In genomic region chr7:49677166-49677565, GRCm38 (mm10) we compare ENCODE assay signal across 23 mouse cellular contexts. TPM values are rescaled to one million over a fixed set of nuclear protein-coding genes. Genes with fewer than 3 reads are reported as not detected.
DNase-seq lines count a peak whose midpoint lies in the region; ATAC-seq and TF ChIP-seq lines count a peak whose summit lies in the region.
"Had no signal": no experiment of that assay in that cellular context is flagged by ENCODE, and none has a peak within 500 bp of the region (broad histone marks: within the 10 kb centered on the region; RNA-seq: fewer than 3 reads in every experiment).

No protein-coding gene starts in this region.

- no peaks in the 10 kb centered on the region for H3K4me1 ChIP-seq in forebrain, postnatal 0 days (ENCODE audit: insufficient read depth)
- H3K4me1 ChIP-seq in forebrain, embryonic 14.5 days (ENCODE audit: control insufficient read depth, insufficient read depth, low read length), result no peaks in the 10 kb centered on the region
- peaks cover 55% of the 10 kb centered on the region for H3K4me1 ChIP-seq in midbrain, embryonic 10.5 days
- H3K4me1 ChIP-seq in midbrain, embryonic 15.5 days, result peaks cover 11% of the 10 kb centered on the region
- peaks cover 5% of the 10 kb centered on the region; the same call in 1 of the 2 replicates for H3K4me1 ChIP-seq in limb, embryonic 11.5 days (ENCODE audit: control insufficient read depth, insufficient read depth, low read length)

- no peak overlapping the region for H3K27ac ChIP-seq in forebrain, postnatal 0 days (ENCODE audit: low read depth, low read length)
- no peak overlapping the region for H3K27ac ChIP-seq in forebrain, embryonic 14.5 days (ENCODE audit: low read depth, low read length)
- peak overlapping the region; percentile 81 for H3K27ac ChIP-seq in midbrain, embryonic 10.5 days (replicated peaks)
- no peak overlapping the region for H3K27ac ChIP-seq in midbrain, embryonic 15.5 days
- no peak overlapping the region for H3K27ac ChIP-seq in limb, embryonic 11.5 days (replicated peaks; ENCODE audit: low read depth, low read length)
- H3K27ac ChIP-seq: hindbrain, postnatal 0 days; layer of hippocampus, adult 2 months; macrophage had no signal

- no peak overlapping the region for H3K9ac ChIP-seq in forebrain, postnatal 0 days
- H3K9ac ChIP-seq in forebrain, embryonic 14.5 days (ENCODE audit: low read length), result no peak overlapping the region
- no peak overlapping the region for H3K9ac ChIP-seq in midbrain, embryonic 15.5 days
- no peak overlapping the region for H3K9ac ChIP-seq in limb, embryonic 11.5 days (ENCODE audit: low read length)

- 5% methylated on average over 9 of the region's 9 CpGs for WGBS in forebrain, postnatal 0 days
- WGBS in forebrain, embryonic 14.5 days, result 2% methylated on average over 9 of the region's 9 CpGs
- WGBS in midbrain, embryonic 10.5 days, result under 1% methylated on average over 9 of the region's 9 CpGs
- under 1% methylated on average over 9 of the region's 9 CpGs for WGBS in midbrain, embryonic 15.5 days
- under 1% methylated on average over 9 of the region's 9 CpGs for WGBS in limb, embryonic 11.5 days

- no peak for ATAC-seq in forebrain, postnatal 0 days
- ATAC-seq in forebrain, embryonic 14.5 days, result no peak
- no peak for ATAC-seq in midbrain, embryonic 15.5 days (replicated peaks)
- no peak for ATAC-seq in limb, embryonic 11.5 days (ENCODE audit: insufficient number of reproducible peaks, low FRiP score, low TSS enrichment, low read depth)
- ATAC-seq: hindbrain, postnatal 0 days had no signal

- H3K4me3 ChIP-seq in forebrain, postnatal 0 days (ENCODE audit: low read depth, low read length), result no peak overlapping the region
- H3K4me3 ChIP-seq in forebrain, embryonic 14.5 days (ENCODE audit: low read depth, low read length), result no peak overlapping the region
- H3K4me3 ChIP-seq in midbrain, embryonic 10.5 days, result peak overlapping the region; percentile 12
- no peak overlapping the region for H3K4me3 ChIP-seq in midbrain, embryonic 15.5 days
- H3K4me3 ChIP-seq in limb, embryonic 11.5 days (ENCODE audit: low read depth, low read length), result no peak overlapping the region
- H3K4me3 ChIP-seq: layer of hippocampus, adult 2 months; myocyte had no signal

- peaks cover 47% of the 10 kb centered on the region for H3K27me3 ChIP-seq in forebrain, postnatal 0 days (ENCODE audit: insufficient read depth, low read length)
- H3K27me3 ChIP-seq in forebrain, embryonic 14.5 days (replicated peaks; ENCODE audit: control insufficient read depth, insufficient read depth, low read length), result peaks cover 60% of the 10 kb centered on the region
- peaks cover 89% of the 10 kb centered on the region for H3K27me3 ChIP-seq in midbrain, embryonic 10.5 days (ENCODE audit: low read depth, poor library complexity, severe bottlenecking)
- H3K27me3 ChIP-seq in midbrain, embryonic 15.5 days (replicated peaks), result peaks cover 52% of the 10 kb centered on the region
- peaks cover 31% of the 10 kb centered on the region for H3K27me3 ChIP-seq in limb, embryonic 11.5 days (ENCODE audit: control insufficient read depth, insufficient read depth, low read length)

- TF ChIP-seq CTCF in forebrain, postnatal 0 days (IDR thresholded peaks at IDR 0.05; ENCODE audit: low read depth), result no peak

- peak; percentile 41 for DNase-seq in forebrain, postnatal 0 days
- DNase-seq in forebrain, embryonic 14.5 days (ENCODE audit: low spot score), result no peak
- DNase-seq in midbrain, embryonic 10.5 days (ENCODE audit: low spot score), result peak; percentile 73
- DNase-seq in ZHBTc4 (ENCODE audit: low read depth, low spot score), result peak; percentile 50
- DNase-seq in limb, embryonic 11.5 days (ENCODE audit: low spot score), result peak; percentile 62
- DNase-seq in urinary bladder, postnatal 25 days (ENCODE audit: low spot score), result no peak
- no peak for DNase-seq in kidney, postnatal 4 days
- DNase-seq: adrenal gland, postnatal 10 days; B cell, adult 2 months; cerebellum, adult 8-10 months; heart, adult 18-20 months; kidney, adult 8-10 months; lung, adult 18-20 months; right cerebral cortex, postnatal 25 days had no signal

- H3K4me2 ChIP-seq in forebrain, postnatal 0 days (ENCODE audit: low read depth), result no peak overlapping the region
- no peak overlapping the region for H3K4me2 ChIP-seq in forebrain, embryonic 14.5 days (ENCODE audit: low read length)
- no peak overlapping the region for H3K4me2 ChIP-seq in midbrain, embryonic 15.5 days
- no peak overlapping the region for H3K4me2 ChIP-seq in limb, embryonic 11.5 days (ENCODE audit: low read depth, severe bottlenecking)

- no peaks in the 10 kb centered on the region for H3K36me3 ChIP-seq in forebrain, postnatal 0 days (ENCODE audit: insufficient read depth)
- H3K36me3 ChIP-seq in forebrain, embryonic 14.5 days (ENCODE audit: control insufficient read depth, insufficient read depth, low read length), result no peaks in the 10 kb centered on the region
- H3K36me3 ChIP-seq in midbrain, embryonic 10.5 days, result no peaks in the 10 kb centered on the region
- no peaks in the 10 kb centered on the region for H3K36me3 ChIP-seq in midbrain, embryonic 15.5 days (replicated peaks)
- H3K36me3 ChIP-seq in limb, embryonic 11.5 days (ENCODE audit: control insufficient read depth, insufficient read depth, low read length), result no peaks in the 10 kb centered on the region

- no peaks in the 10 kb centered on the region for H3K9me3 ChIP-seq in forebrain, postnatal 0 days (ENCODE audit: low read length)
- H3K9me3 ChIP-seq in forebrain, embryonic 14.5 days (replicated peaks; ENCODE audit: control insufficient read depth, low read length), result no peaks in the 10 kb centered on the region
- H3K9me3 ChIP-seq in midbrain, embryonic 10.5 days (replicated peaks), result no peaks in the 10 kb centered on the region
- no peaks in the 10 kb centered on the region for H3K9me3 ChIP-seq in midbrain, embryonic 15.5 days
- H3K9me3 ChIP-seq in limb, embryonic 11.5 days (ENCODE audit: control insufficient read depth, low read length), result no peaks in the 10 kb centered on the region

RNA-seq across cellular contexts. Expression of gene Dbx1, which starts 40.5 kb away (rescaled TPM):
- 0.08 and 0.33 TPM in 2 replicates for total RNA-seq in forebrain, postnatal 0 days (2014; rRNA removed)
- 0.15 and 0.61 TPM in 2 replicates for polyA plus RNA-seq in forebrain, postnatal 0 days (2015; fragmentation: Nextera tagmentation; extraction: Ambion mirVana)
- polyA plus RNA-seq in forebrain, embryonic 14.5 days (2014; fragmentation: Nextera tagmentation; extraction: Ambion mirVana), result 3.2 and 3.8 TPM in 2 replicates
- 168 and 188 TPM in 2 replicates for polyA plus RNA-seq in midbrain, embryonic 10.5 days (2016; fragmentation: Nextera tagmentation; extraction: Ambion mirVana)
- polyA plus RNA-seq in midbrain, embryonic 15.5 days (2015; fragmentation: Nextera tagmentation; extraction: Ambion mirVana), result 23.2 and 31.7 TPM in 2 replicates
- polyA plus RNA-seq in limb, embryonic 11.5 days (2014; fragmentation: Nextera tagmentation; extraction: Ambion mirVana), result not detected in 2 replicates
- total RNA-seq: adrenal gland, postnatal 10 days; gastrocnemius, adult 18-20 months; heart, adult 18-20 months; layer of hippocampus, adult 2 months; left cerebral cortex, adult 18-20 months; MEL had no signal
- polyA plus RNA-seq: heart, postnatal 0 days; macrophage; myocyte had no signal

Comparison
In these comparisons a context has a peak if more than half of its experiments do, and no peak if none do; other contexts are left out.
1. DNase-seq: peak in forebrain, postnatal 0 days (single experiment), midbrain, embryonic 10.5 days (single experiment), ZHBTc4 (single experiment) and limb, embryonic 11.5 days (single experiment); none in forebrain, embryonic 14.5 days (single experiment), urinary bladder, postnatal 25 days (single experiment) and kidney, postnatal 4 days (0 of 2).